Mouse (Mus musculus): ENCODE results near the gene Sec14l4. TPM values are rescaled to one million over a fixed set of nuclear protein-coding genes. Genes with fewer than 3 reads are reported as not detected.

Sec14l4 gene
- polyA plus RNA-seq, 1 experiment from 2014 or later = not detected

DNA sequence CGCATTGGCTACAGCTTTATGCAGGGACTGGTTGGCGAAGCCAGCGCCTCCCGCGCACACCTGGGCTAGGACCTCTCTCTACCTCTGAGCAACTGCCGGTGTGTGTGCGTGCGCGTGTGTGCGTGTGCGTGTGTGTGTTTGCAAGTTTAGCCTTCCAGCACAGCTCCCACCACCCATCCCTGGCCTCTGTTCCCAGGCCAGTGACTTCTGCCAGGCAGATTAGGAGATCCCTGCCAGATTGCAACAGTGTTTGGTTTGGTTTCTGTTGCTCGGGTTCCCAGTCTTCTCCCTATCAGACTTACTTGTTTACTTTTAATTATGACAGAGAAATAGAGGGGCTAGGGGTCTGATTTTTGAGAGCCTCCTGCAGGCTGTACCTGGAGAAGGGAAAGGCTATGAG, 699 bp downstream of the Sec14l4 start:
- no peaks in the 10 kb centered on the region for H3K36me3 ChIP-seq
- ATAC-seq (replicated peaks; ENCODE audit: low FRiP score) = no peak
- peaks cover 8% of the 10 kb centered on the region; the same call in 1 of the 2 replicates for H3K27me3 ChIP-seq
- no peak overlapping the region for H3K27ac ChIP-seq
- H3K9me3 ChIP-seq (replicated peaks) = no peaks in the 10 kb centered on the region
- H3K4me3 ChIP-seq (replicated peaks) = no peak overlapping the region
- 38% methylated on average over 12 of the region's 12 CpGs for WGBS
- H3K4me1 ChIP-seq = no peaks in the 10 kb centered on the region
- no peak overlapping the region for H3K4me2 ChIP-seq
- no peak overlapping the region for H3K9ac ChIP-seq

- WGBS = 52% methylated on average over 7 of the region's 7 CpGs
- no peaks in the 10 kb centered on the region for H3K9me3 ChIP-seq (replicated peaks)
- H3K27ac ChIP-seq = no peak overlapping the region
- H3K9ac ChIP-seq = no peak overlapping the region
- no peak for ATAC-seq (replicated peaks; ENCODE audit: low FRiP score)
- no peak overlapping the region for H3K4me2 ChIP-seq
- H3K4me1 ChIP-seq = no peaks in the 10 kb centered on the region
- H3K36me3 ChIP-seq = no peaks in the 10 kb centered on the region
- H3K4me3 ChIP-seq (replicated peaks) = no peak overlapping the region
- H3K27me3 ChIP-seq = peaks cover 8% of the 10 kb centered on the region; the same call in 1 of the 2 replicates
Measured at GRCm38 (mm10) chr11:4033471-4033870, 2.2 kb downstream of the Sec14l4 start.

- ATAC-seq (replicated peaks; ENCODE audit: low FRiP score) = no peak
- Histone ChIP-seq H3K9ac (no peak overlapping the region), H3K4me1 (no peaks in the 10 kb centered on the region), H3K27ac (no peak overlapping the region), H3K9me3 (replicated peaks) (no peaks in the 10 kb centered on the region), H3K4me2 (no peak overlapping the region), H3K36me3 (no peaks in the 10 kb centered on the region), H3K4me3 (replicated peaks) (no peak overlapping the region), H3K27me3 (peaks cover 8% of the 10 kb centered on the region; the same call in 1 of the 2 replicates)
- 89% methylated on average over 4 of the region's 4 CpGs for WGBS
Measured at GRCm38 (mm10) chr11:4034169-4034568, 2.9 kb downstream of the Sec14l4 start.

DNA sequence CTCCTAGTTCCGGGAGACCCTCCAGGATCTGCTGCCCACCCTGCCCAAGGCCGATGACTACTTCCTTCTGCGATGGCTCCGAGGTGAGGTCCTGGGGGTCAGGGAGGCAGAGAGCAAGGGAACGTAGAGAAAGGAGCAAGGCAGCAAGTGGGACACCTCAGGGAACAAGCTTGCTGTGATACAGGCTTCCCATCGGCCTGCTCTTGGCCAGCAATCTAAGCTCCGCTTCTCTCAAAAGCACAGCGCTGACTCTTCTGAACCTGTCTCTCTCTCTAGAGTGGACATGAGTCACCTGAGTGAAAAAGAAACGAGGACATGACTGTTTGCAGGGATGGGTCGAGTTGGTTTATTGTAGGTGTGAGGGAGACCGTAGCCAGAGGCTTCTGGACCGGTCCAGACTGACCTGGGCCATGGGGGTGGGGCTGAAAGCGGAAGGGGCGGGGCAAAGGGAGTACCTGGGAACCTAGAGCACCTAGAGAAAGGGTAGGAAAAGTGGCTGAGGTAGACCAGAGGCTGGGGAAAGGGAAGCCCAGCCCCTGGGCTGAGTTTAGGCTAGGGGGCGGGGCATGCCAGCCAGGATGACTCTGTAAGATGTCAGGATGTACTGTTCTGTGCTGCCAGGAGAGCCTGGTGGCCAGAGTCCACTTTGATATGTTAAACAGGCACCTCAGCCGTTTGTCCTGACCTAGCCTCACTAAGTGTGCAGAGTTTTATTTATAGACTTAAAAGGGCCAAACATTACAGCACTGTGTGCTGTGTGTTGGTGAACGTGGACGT, 4.0 kb downstream of the Sec14l4 start:
- H3K9ac ChIP-seq = no peak overlapping the region
- no peak overlapping the region for H3K4me2 ChIP-seq
- no peak overlapping the region for H3K4me3 ChIP-seq (replicated peaks)
- no peak for ATAC-seq (replicated peaks; ENCODE audit: low FRiP score)
- H3K27me3 ChIP-seq = peaks cover 8% of the 10 kb centered on the region; the same call in 1 of the 2 replicates
- no peak overlapping the region for H3K27ac ChIP-seq
- no peaks in the 10 kb centered on the region for H3K36me3 ChIP-seq
- WGBS = 65% methylated on average over 18 of the region's 18 CpGs
- no peaks in the 10 kb centered on the region for H3K4me1 ChIP-seq
- no peaks in the 10 kb centered on the region for H3K9me3 ChIP-seq (replicated peaks)

DNA sequence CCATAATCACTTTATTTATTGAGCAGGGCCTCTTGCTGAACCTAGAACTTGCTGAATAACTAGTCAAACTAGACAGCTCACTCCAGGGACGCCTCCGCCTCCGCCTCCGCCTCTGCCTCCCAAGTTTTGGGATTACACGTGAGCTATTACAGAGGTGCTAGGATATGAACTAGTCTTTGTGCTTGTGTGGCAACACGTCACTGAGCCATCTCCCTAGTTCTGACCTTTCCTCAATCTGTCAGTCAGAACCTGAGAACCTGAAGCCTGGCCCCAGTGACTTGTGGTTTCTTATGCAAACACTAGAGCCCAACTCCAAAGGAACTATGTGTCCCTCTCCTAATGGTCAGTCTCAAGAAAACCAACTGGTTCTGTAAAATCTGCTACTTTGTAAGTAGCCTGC, 4.7 kb downstream of the Sec14l4 start:
- ATAC-seq (replicated peaks; ENCODE audit: low FRiP score) = no peak
- peaks cover 8% of the 10 kb centered on the region; the same call in 1 of the 2 replicates for H3K27me3 ChIP-seq
- no peaks in the 10 kb centered on the region for H3K4me1 ChIP-seq
- H3K9ac ChIP-seq = no peak overlapping the region
- H3K27ac ChIP-seq = no peak overlapping the region
- H3K4me3 ChIP-seq (replicated peaks) = no peak overlapping the region
- no peak overlapping the region for H3K4me2 ChIP-seq
- H3K36me3 ChIP-seq = no peaks in the 10 kb centered on the region
- H3K9me3 ChIP-seq (replicated peaks) = no peaks in the 10 kb centered on the region
- 79% methylated on average over 6 of the region's 6 CpGs for WGBS

DNA sequence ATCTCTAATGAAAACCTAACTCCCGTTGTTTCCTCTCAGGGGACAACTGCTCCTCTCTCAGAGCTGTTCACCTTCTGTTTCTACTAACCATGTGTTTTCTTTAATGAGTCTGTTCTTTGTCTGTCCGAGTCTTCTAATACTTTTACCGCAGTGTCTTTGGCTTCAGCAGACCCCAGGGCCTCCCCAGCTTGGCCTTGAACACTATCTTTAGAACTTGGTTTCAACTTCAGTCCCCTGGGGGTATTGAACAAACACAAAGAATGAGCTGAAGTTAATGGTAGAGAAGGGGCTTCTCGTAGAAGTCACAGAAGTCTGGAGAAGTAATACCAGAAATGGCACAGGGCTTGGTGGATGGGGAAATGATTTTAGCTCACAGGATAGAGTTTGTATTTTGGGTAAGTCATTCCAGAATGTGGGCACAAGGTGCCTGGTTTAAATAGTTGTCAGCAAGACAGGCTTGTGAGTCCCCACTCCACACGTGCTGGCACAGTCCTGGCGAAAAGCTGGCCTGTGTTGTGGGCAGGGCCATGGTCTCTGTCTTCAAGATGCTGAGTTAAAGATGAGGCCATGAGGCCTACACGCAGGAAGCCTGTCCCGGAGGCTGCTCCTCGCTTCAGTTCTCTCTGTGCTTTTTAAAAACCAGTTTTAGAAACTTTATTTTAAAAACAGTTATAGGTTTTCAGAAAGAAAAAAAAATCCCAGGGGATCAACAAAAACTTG, 5.3 kb downstream of the Sec14l4 start:
- WGBS = 65% methylated on average over 9 of the region's 9 CpGs
- Histone ChIP-seq H3K36me3 (no peaks in the 10 kb centered on the region), H3K9me3 (replicated peaks) (no peaks in the 10 kb centered on the region), H3K27ac (no peak overlapping the region), H3K4me3 (replicated peaks) (no peak overlapping the region), H3K27me3 (peaks cover 5% of the 10 kb centered on the region; the same call in 1 of the 2 replicates), H3K4me1 (no peaks in the 10 kb centered on the region), H3K9ac (no peak overlapping the region), H3K4me2 (no peak overlapping the region)
- no peak for ATAC-seq (replicated peaks; ENCODE audit: low FRiP score)

- H3K9me3 ChIP-seq (replicated peaks) = no peaks in the 10 kb centered on the region
- no peak overlapping the region for H3K4me3 ChIP-seq (replicated peaks)
- 95% methylated on average over 4 of the region's 4 CpGs for WGBS
- H3K27ac ChIP-seq = no peak overlapping the region
- no peaks in the 10 kb centered on the region for H3K27me3 ChIP-seq
- no peak overlapping the region for H3K4me2 ChIP-seq
- H3K36me3 ChIP-seq = no peaks in the 10 kb centered on the region
- H3K9ac ChIP-seq = no peak overlapping the region
- no peak for ATAC-seq (replicated peaks; ENCODE audit: low FRiP score)
- H3K4me1 ChIP-seq = no peaks in the 10 kb centered on the region
Measured at GRCm38 (mm10) chr11:4039951-4040350, 8.7 kb downstream of the Sec14l4 start.

GRCm38 (mm10) chr11:4041123-4041625, 9.9 kb downstream of the Sec14l4 start:
- H3K9ac ChIP-seq = no peak overlapping the region
- 78% methylated on average over 6 of the region's 6 CpGs for WGBS
- no peaks in the 10 kb centered on the region for H3K27me3 ChIP-seq
- H3K4me3 ChIP-seq (replicated peaks) = no peak overlapping the region
- H3K4me1 ChIP-seq = no peaks in the 10 kb centered on the region
- ATAC-seq (replicated peaks; ENCODE audit: low FRiP score) = no peak
- H3K4me2 ChIP-seq = no peak overlapping the region
- H3K36me3 ChIP-seq = no peaks in the 10 kb centered on the region
- H3K27ac ChIP-seq = no peak overlapping the region
- H3K9me3 ChIP-seq (replicated peaks) = no peaks in the 10 kb centered on the region

DNA sequence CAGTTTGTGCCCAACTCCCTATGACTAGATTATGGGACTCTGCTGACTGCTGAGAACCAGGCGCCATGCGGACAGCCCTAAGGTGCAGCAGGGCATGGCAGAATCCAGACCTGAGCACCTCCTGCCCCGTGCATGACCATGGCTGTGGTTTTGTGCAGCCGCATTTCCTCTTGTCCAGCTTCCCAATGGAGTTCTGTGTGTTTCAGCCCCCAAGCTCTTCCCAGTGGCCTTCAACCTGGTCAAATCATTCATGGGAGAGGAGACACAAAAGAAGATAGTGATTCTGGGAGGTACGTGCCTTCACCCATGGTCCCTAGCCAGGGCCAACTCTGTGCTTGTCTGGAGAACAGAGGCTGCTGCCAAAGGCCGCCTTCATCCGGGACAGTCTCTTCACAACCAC, 11.8 kb downstream of the Sec14l4 start:
- no peaks in the 10 kb centered on the region for H3K36me3 ChIP-seq
- WGBS = 89% methylated on average over 7 of the region's 7 CpGs
- ATAC-seq (replicated peaks; ENCODE audit: low FRiP score) = no peak
- no peaks in the 10 kb centered on the region for H3K9me3 ChIP-seq (replicated peaks)
- no peak overlapping the region for H3K4me3 ChIP-seq (replicated peaks)
- no peaks in the 10 kb centered on the region for H3K27me3 ChIP-seq
- H3K4me2 ChIP-seq = no peak overlapping the region
- H3K4me1 ChIP-seq = no peaks in the 10 kb centered on the region
- no peak overlapping the region for H3K27ac ChIP-seq
- H3K9ac ChIP-seq = no peak overlapping the region

DNA sequence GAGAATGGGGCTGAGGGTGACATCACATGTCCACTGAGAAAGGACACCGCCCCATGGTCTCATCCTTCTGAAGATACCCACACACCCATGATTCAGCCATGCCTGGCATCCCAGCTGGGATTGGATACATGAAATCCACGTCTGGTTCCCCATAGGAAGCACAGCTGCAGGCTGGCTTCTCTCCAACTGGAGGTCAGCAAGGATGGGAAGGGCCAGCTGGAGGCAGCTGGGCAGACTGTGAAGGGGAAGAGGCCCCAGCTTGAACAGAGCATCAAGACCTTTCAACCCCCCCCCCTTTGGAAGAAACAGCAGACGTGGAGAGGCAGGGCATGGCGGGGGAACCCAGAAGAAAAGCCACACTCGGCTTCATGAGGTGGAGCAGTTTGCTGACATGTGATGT, 15.3 kb downstream of the Sec14l4 start:
- 64% methylated on average over 5 of the region's 5 CpGs for WGBS
- Histone ChIP-seq H3K9me3 (replicated peaks) (no peaks in the 10 kb centered on the region; the same call in 1 of the 2 replicates), H3K27ac (no peak overlapping the region), H3K27me3 (no peaks in the 10 kb centered on the region), H3K4me1 (no peaks in the 10 kb centered on the region), H3K4me3 (replicated peaks) (no peak overlapping the region), H3K36me3 (no peaks in the 10 kb centered on the region), H3K9ac (no peak overlapping the region), H3K4me2 (no peak overlapping the region)
- no peak for ATAC-seq (replicated peaks; ENCODE audit: low FRiP score)

DNA sequence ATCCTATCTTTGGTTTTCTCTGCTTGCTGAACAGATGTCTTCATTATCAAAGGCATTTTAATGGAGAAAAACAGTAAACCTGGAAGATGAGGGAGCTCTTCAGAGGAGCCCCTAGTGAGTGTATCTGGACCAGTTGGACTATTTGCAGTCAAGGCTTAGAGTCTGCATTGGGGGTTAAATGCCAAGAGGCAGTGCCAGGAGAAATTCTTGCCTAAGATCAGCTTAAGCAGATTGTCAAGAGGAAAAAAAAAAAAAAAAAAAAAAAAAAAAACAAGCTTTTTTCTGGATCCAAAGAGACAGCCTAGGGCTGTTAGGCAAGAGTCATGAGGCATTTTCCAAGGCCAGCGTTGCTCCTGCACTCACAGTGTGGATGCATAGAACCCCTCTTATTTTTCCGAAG, 16.5 kb downstream of the Sec14l4 start:
- H3K4me2 ChIP-seq = no peak overlapping the region
- H3K27me3 ChIP-seq = no peaks in the 10 kb centered on the region
- H3K4me3 ChIP-seq (replicated peaks) = no peak overlapping the region
- no peak overlapping the region for H3K9ac ChIP-seq
- no peak for ATAC-seq (replicated peaks; ENCODE audit: low FRiP score)
- no peaks in the 10 kb centered on the region; the same call in 1 of the 2 replicates for H3K9me3 ChIP-seq (replicated peaks)
- no peak overlapping the region for H3K27ac ChIP-seq
- H3K36me3 ChIP-seq = no peaks in the 10 kb centered on the region
- H3K4me1 ChIP-seq = no peaks in the 10 kb centered on the region
- 90% methylated on average over 2 of the region's 2 CpGs for WGBS

GRCm38 (mm10) chr11:4048438-4048837, 17.2 kb downstream of the Sec14l4 start:
- no peak overlapping the region for H3K4me2 ChIP-seq
- H3K9me3 ChIP-seq (replicated peaks) = no peaks in the 10 kb centered on the region; the same call in 1 of the 2 replicates
- H3K4me1 ChIP-seq = no peaks in the 10 kb centered on the region
- no peaks in the 10 kb centered on the region for H3K27me3 ChIP-seq
- H3K27ac ChIP-seq = no peak overlapping the region
- no peak for ATAC-seq (replicated peaks; ENCODE audit: low FRiP score)
- WGBS = 84% methylated on average over 6 of the region's 6 CpGs
- H3K4me3 ChIP-seq (replicated peaks) = no peak overlapping the region
- no peak overlapping the region for H3K9ac ChIP-seq
- no peaks in the 10 kb centered on the region for H3K36me3 ChIP-seq
